Mouse (Mus musculus): ENCODE measurements at regions not wholly inside any gene's neighbourhood (a gene's known extent, or its start where the extent isn't known, plus 50 kb on each side); places are given as distances from the start of the nearest gene placed in this dataset.

GRCm38 (mm10) chr1:120910801-120911200 is 308.6 kb downstream of the En1 start:
- no peak for DNase-seq (ENCODE audit: low spot score in 2 of 2)

GRCm38 (mm10) chr1:120911962-120912670 is 309.9 kb downstream of the En1 start:
- DNase-seq (ENCODE audit: low spot score in 2 of 2): no peak

- DNase-seq (ENCODE audit: low spot score in 2 of 2): no peak
Observed at GRCm38 (mm10) chr1:120921540-120921939, 319.3 kb downstream of the En1 start.

- DNase-seq (ENCODE audit: low spot score in 2 of 2): no peak
Observed at GRCm38 (mm10) chr1:120925271-120925670, 323.1 kb downstream of the En1 start.

GRCm38 (mm10) chr1:120930141-120930540 is 327.9 kb downstream of the En1 start:
- no peak for DNase-seq (ENCODE audit: low spot score in 2 of 2)

- DNase-seq (ENCODE audit: low spot score in 2 of 2): no peak
Observed at GRCm38 (mm10) chr1:120935321-120935720, 333.1 kb downstream of the En1 start.

- DNase-seq (ENCODE audit: low spot score in 2 of 2): no peak
Observed at GRCm38 (mm10) chr1:120943711-120944110, 341.5 kb downstream of the En1 start.

GRCm38 (mm10) chr1:120946349-120946748 is 344.1 kb downstream of the En1 start:
- DNase-seq (ENCODE audit: low spot score in 2 of 2): no peak

GRCm38 (mm10) chr1:120961235-120961634 is 359.0 kb downstream of the En1 start:
- DNase-seq (ENCODE audit: low spot score in 2 of 2): no peak

DNA sequence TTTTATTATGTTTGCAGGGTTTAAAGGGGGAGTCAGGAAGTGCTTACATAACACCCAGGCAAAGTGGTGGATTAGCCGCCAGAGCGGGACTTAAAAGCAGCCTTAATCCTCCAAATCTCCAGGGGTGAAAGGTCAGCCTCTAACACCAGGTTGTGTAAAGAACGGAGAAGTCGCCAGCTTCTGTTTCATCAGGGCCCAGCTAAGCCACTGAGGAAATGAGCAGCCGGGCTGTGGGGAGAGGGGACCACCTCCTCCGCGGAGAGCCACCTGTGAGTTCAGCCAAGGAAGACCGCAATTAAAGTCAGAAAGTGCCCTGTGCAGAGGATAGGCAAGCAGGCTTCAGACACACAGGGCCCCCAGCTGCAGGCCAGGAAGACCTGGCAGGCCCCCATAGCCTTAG is 359.8 kb downstream of the En1 start:
- DNase-seq (ENCODE audit: low spot score in 2 of 2): no peak

DNA sequence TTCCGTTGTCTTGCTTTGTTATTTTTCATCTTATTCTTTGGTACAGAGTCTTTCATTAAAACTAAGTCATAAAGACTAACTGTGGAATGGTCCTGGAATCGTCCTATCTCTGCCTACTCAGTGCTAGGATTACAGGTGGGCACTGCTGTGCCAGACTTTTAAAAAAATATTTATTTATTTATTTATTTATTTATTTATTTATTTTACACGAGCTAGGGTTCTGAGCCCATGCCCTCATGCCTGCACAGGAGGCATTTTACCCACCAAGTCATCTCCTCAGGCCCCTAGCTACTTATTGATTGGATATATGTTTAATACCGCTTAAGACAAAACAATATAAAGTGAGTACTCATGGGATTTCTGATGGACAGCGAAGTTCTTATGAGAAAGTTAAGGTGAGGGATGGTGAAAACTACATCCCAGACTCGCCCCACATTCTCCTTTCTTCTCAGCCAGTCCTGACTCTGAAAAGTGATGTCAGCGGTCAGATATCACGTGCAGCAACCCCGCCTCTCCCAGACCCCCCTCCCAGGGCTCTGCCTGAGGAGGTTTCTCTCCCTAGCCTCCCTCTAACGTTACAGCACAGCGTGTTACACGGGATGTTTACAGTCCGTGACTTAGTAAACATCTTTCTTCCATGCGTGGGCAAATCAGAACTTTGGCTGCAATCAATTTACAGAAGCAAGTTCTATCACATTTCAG is 361.4 kb downstream of the En1 start:
- no peak for DNase-seq (ENCODE audit: low spot score in 2 of 2)

- DNase-seq (ENCODE audit: low spot score in 2 of 2): no peak
Observed at GRCm38 (mm10) chr1:120964179-120964517, 361.9 kb downstream of the En1 start.

GRCm38 (mm10) chr1:120966132-120966531 is 363.9 kb downstream of the En1 start:
- no peak for DNase-seq (ENCODE audit: low spot score in 2 of 2)

DNA sequence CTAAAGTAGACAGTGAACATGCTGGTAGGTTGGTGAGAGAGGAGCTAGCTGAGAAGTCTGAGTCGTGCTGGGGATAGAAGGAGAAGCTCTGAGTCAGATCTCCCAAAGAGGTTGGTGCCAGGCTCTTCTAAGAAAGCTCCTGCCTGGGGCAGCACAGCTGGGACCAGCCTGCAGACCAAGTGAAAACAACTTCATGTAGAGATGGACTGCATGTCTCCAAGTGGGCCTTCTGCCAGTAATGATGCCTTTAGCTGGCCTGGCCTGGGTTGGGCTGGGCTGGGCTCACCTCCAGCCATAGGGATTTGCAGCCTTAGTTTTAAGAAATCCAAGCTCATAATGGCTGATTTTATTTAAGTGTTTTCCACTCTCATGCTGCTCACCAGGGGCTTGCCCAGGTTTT is 357.7 kb downstream of the Insig2 start:
- DNase-seq (ENCODE audit: low spot score in 2 of 2): no peak

DNA sequence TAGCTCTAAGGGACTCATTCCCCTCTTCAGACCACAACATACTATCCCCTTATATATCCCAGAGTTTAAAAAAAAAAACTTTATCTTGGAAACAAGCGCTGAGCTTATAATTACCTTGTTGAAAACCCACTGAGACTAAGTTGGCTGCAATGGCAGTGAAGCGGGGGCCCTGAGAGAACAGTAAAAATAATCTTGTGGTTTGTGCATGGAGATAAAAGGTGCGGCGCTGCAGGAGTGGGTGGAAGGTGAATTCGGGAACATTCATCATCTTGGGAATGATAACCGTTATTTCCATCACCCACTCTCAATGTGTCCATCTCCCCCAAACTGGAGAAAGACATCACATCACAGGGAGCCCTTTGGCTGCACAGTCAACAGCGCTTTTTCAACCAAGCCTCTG is 327.9 kb downstream of the Insig2 start:
- no peak for DNase-seq (ENCODE audit: low spot score in 2 of 2)

DNA sequence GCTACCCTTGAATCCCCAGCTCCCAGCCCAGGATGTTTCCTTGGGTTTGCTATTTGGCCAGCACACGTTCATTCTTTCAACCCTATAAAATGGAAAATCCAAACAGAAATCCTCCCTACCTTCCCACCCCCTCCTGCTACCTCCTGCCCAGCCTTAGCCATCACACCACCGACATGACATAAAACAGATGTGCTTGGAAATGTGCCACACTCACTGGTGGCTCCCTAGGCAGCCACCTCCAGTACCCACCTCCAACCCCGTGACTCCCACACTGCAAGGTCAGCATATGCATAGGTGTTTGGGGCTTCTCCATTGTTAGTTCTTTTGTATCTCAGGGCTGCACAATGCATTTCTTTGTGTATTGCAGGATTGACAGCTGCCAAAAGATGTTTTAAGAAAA is 327.2 kb downstream of the Insig2 start:
- no peak for DNase-seq (ENCODE audit: low spot score in 2 of 2)

DNA sequence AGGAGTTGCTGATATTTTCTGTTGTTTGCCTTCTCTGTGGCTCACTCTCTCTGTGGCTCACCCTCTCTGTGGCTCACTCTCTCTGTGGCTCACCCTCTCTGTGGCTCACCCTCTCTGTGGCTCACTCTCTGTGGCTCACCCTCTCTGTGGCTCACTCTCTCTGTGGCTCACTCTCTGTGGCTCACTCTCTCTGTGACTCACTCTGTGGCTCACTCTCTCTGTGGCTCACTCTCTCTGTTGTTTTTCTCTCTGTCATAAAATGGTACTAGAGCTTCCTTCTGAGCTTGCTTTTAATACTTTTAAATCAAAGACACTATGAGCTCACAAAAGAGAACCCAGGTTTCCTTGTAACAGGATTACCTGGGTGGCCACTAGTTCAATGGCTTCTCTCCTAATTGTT is 320.3 kb downstream of the Insig2 start:
- DNase-seq (ENCODE audit: low spot score in 2 of 2): no peak

GRCm38 (mm10) chr1:121013839-121014503 is 318.4 kb downstream of the Insig2 start:
- no peak for DNase-seq (ENCODE audit: low spot score in 2 of 2)

GRCm38 (mm10) chr1:121029375-121029774 is 303.0 kb downstream of the Insig2 start:
- no peak for DNase-seq (ENCODE audit: low spot score in 2 of 2)

DNA sequence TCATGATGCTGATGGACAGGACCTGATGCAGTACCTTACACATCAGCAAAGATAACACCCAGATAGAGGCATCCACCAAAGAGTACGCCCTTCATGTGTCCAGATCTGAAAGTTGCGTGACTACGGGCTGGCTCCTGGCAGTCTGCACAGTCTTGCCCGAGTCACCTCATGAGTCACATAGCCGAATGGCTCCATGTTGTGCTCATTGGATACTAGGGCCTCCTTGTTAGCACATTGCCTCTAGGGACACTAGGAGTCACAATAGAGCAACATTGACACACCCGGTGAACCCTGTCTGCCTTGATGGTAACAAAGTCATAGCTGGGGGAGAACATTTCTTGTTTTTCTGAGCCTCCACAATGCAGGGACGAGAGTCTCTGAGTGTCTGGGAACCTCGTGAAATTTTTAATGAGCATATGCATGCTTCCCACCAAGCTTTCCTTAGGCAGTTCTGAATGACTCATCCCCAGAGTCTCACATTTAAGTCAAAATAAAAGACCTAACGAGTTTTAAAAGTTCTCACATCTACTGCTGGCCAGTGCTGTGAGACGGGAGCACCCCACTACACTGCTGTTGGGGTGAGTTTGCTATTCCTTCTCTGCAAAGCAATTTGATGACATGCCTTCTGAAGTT is 297.5 kb downstream of the Insig2 start:
- no peak for DNase-seq (ENCODE audit: low spot score in 2 of 2)

DNA sequence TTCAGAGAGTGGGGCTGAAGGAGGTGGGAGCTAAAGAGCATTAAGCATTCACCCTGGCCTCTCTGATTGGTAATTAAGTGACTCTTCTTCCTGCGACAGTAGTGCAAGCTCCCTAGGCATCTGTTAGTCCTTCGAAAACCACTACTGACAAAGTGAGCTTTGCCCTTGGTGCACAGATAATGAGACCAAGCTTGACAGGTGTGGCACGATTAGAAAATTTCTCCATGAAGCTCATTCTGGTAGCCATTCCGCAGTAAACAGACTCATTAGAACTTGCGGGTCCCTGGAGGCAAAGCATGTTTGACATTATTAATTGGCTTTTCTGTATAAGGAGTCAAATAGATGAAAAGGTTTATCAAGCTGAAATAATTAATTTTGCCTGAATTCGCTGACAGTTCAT is 285.8 kb downstream of the Insig2 start:
- DNase-seq (ENCODE audit: low spot score in 2 of 2): no peak

GRCm38 (mm10) chr1:121047406-121047805 is 285.0 kb downstream of the Insig2 start:
- DNase-seq (ENCODE audit: low spot score in 2 of 2): no peak

GRCm38 (mm10) chr1:121049684-121050083 is 282.7 kb downstream of the Insig2 start:
- DNase-seq (ENCODE audit: low spot score in 2 of 2): no peak
